Mouse (Mus musculus) ES-E14 (cell line): ENCODE measurements at regions not wholly inside any gene's neighbourhood (a gene's known extent, or its start where the extent isn't known, plus 50 kb on each side); places are given as distances from the start of the nearest gene placed in this dataset.

Experiments used
- DNase-seq: peaks from one replicate; pipeline ENCODE4 v3.0.0-alpha.2; 2013; ENCODE audit warnings: low read depth, low spot score
- H3K27ac ChIP-seq: 2 replicates; pipeline ENCODE4 v1.5.1; 2012; ENCODE audit warnings: low read depth, mild to moderate bottlenecking, low read length, moderate library complexity, mixed read lengths; ENCODE audit not compliant: poor library complexity, insufficient read depth, severe bottlenecking
- H3K36me3 ChIP-seq: 2 replicates; pipeline ENCODE4 v1.6.1; 2012; ENCODE audit warnings: mild to moderate bottlenecking, low read length, moderate library complexity, mixed read lengths; ENCODE audit not compliant: control insufficient read depth, poor library complexity, insufficient read depth, severe bottlenecking
- H3K4me1 ChIP-seq, 2 experiments: fragments of 150-350 bp in 1 of 2; sonication (generic) in 1 of 2; 2 replicates each; pipeline ENCODE4 v1.6.1; 2012; ENCODE audit warnings: low read length in 2 of 2, mild to moderate bottlenecking in 1 of 2, mixed read lengths in 1 of 2; ENCODE audit not compliant: control insufficient read depth in 2 of 2, insufficient read depth in 2 of 2, poor library complexity in 1 of 2
- H3K4me3 ChIP-seq, 2 experiments: fragments of 150-350 bp in 1 of 2; sonication (generic) in 1 of 2; 2 replicates each; pipeline ENCODE4 v1.5.1; 2012; ENCODE audit warnings: low read length in 2 of 2, low read depth in 1 of 2, mild to moderate bottlenecking in 1 of 2, mixed read lengths in 1 of 2; ENCODE audit not compliant: insufficient read depth in 1 of 2, poor library complexity in 1 of 2, severe bottlenecking in 1 of 2
- H3K9ac ChIP-seq: 2 replicates; pipeline ENCODE4 v1.6.1; 2012; ENCODE audit warnings: low read depth, mild to moderate bottlenecking, low read length, mixed read lengths; ENCODE audit not compliant: poor library complexity, insufficient read depth, severe bottlenecking
- H3K9me3 ChIP-seq: fragments of 150-350 bp; sonication (generic); 2 replicates; pipeline ENCODE4 v1.6.1; 2012; ENCODE audit warnings: low read depth, mild to moderate bottlenecking, low read length; ENCODE audit not compliant: control insufficient read depth, insufficient read depth
- CHD2 ChIP-seq: IDR thresholded peaks from 2 replicates; pipeline ENCODE4 v1.6.1; 2014; ENCODE audit warnings: mild to moderate bottlenecking, low read depth, low read length, inconsistent platforms
- HCFC1 ChIP-seq: IDR thresholded peaks from 2 replicates; pipeline ENCODE4 v1.6.1; 2012; ENCODE audit warnings: low read length, inconsistent platforms, borderline replicate concordance; ENCODE audit not compliant: insufficient read depth
- MAFK ChIP-seq: IDR thresholded peaks from 2 replicates; pipeline ENCODE4 v1.6.1; 2014; ENCODE audit warnings: mild to moderate bottlenecking, low read depth, low read length, inconsistent platforms; ENCODE audit not compliant: insufficient read depth
- ZC3H11A ChIP-seq: IDR thresholded peaks from 2 replicates; pipeline ENCODE4 v1.6.1; 2012; ENCODE audit warnings: low read depth, mild to moderate bottlenecking, inconsistent platforms, low read length, borderline replicate concordance
- ZNF384 ChIP-seq: IDR thresholded peaks from 2 replicates; pipeline ENCODE4 v1.6.1; 2012; ENCODE audit warnings: low read depth, low read length, inconsistent platforms
- in situ Hi-C, 2 experiments: fragments of 600-800 bp; cut with MboI; formaldehyde crosslinking; loops; one replicate each; pipeline ENCODE4 v1.15.1; 2025; ENCODE audit warnings: low sequenced_read_pairs in 2 of 2, inconsistent platforms in 1 of 2; ENCODE audit not compliant: unreplicated experiment in 2 of 2

DNA sequence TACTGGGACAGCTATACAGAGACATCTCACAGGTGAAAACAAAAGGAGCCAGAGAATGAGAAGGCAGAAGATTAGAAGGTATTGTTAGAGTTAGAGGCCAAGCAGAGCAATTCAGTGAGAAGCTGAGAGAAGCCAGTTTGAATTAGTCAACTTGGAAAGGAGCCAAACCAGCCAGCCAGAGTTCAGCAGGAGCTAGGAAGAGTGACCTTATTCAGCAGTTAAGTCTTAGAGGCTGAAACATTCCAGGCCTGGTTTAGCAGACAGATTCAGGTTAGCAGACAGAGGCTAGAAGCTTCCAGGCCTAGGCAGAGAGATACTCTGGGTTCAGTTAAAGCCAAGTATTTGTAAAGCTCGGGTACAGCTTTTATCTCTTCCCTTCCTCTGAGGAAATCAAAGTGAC is 242.1 kb downstream of the Gm19410 start:
- Histone ChIP-seq H3K27ac (no peak overlapping the region), H3K9me3 (no peaks in the 10 kb centered on the region), H3K4me1 (no peaks in the 10 kb centered on the region), H3K9ac (no peak overlapping the region), H3K4me3 (no peak overlapping the region), H3K36me3 (no peaks in the 10 kb centered on the region)
- no peak for TF ChIP-seq CHD2
- TF ChIP-seq ZC3H11A = no peak
- TF ChIP-seq MAFK = no peak
- TF ChIP-seq ZNF384 = no peak
- TF ChIP-seq HCFC1 = no peak
- no peak for DNase-seq
- in situ Hi-C loops = no loop called here

DNA sequence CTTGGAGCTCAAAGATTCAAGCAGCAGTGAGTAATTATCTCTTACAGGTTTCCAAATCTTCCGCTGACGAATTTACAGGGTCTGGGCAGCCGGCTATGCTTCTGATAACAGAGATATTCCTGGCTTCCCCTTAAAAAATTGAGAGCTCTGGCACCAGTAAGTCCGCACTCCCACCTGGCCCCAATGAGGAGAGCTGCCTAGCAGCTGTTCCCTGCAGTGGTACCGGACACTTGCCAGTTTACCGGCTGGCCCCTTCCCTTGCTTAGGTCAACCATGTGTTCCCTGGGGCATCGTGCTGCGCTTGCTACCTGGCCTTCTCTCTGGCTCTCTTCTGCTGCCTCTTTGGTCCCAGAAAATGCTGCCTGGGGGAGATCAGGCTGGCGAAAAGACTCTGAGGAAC is 244.0 kb downstream of the Gm19410 start:
- in situ Hi-C loops = no loop called here
- DNase-seq = no peak
- H3K36me3 ChIP-seq = no peaks in the 10 kb centered on the region
- H3K9ac ChIP-seq = no peak overlapping the region
- no peaks in the 10 kb centered on the region for H3K9me3 ChIP-seq
- H3K4me3 ChIP-seq = 0 out of 4 replicates have a peak overlapping the region, but pooled peaks of 1 of the 2 experiments have one; percentile 21
- no peaks in the 10 kb centered on the region for H3K4me1 ChIP-seq
- H3K27ac ChIP-seq = no peak overlapping the region
- no peak for TF ChIP-seq HCFC1
- no peak for TF ChIP-seq ZC3H11A
- no peak for TF ChIP-seq ZNF384
- no peak for TF ChIP-seq MAFK
- TF ChIP-seq CHD2 = no peak

DNA sequence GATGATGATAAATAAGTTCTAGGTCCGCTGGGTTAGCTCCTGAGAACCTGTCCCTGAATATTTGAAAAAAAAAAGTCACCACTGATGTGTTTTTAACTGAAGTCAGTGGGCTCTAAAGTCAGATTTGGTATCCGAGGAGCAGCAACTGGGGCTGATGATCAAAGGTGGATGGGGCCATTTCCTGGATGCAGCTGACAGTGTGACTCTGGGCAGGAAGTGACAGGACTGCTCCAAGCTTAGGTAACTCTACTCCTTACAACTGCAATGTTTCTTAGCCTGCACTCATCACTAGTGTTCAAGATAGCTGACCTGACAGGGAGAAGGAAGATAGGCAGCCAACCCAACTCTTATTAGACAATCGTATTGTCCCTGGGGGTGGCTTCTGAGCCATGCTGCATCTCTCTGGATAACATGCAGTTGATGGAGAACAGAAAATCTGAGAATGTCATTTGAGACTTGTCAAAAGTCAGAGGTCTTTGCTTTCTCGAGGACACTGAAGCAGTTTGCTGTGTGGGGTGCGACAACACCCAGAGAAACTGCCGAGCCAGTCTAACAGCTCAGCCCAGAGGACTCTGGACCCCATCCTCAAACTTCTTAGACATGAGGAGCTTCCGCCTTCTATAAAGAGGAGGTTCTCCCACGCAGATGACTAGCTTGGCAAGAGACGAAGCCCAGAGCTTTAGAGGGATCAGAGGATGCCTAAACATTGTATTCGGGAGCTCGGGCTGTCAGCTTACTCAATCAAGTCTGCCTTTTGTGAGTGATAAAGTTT is 245.0 kb downstream of the Gm19410 start:
- H3K9me3 ChIP-seq = no peaks in the 10 kb centered on the region
- no peaks in the 10 kb centered on the region for H3K36me3 ChIP-seq
- H3K9ac ChIP-seq = no peak overlapping the region
- in situ Hi-C loops = no loop called here
- H3K4me3 ChIP-seq = no peak overlapping the region
- H3K27ac ChIP-seq = no peak overlapping the region
- H3K4me1 ChIP-seq = no peaks in the 10 kb centered on the region
- DNase-seq = no peak
- TF ChIP-seq MAFK (no peak), ZC3H11A (no peak), ZNF384 (no peak), CHD2 (no peak), HCFC1 (no peak)

DNA sequence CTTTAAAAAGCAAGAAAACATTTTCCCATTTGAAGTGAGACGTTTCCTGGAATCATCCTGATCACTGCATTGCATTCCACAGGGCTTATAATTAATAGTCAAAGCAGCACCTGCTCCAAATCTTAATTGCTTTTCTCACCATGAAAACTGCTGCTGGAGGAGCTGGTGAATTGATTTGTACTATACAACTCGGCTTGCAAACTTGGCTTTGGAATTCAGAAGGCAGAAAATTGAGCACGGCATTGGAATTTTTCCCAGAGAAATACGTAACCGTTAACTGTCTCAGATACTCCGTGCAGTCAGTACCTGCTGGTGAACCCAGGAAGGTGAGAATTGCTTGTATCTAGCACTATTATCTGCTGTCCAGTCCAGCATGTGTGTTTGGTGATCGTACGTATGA is 249.3 kb downstream of the Gm19410 start:
- Histone ChIP-seq H3K36me3 (no peaks in the 10 kb centered on the region), H3K27ac (no peak overlapping the region), H3K9ac (no peak overlapping the region), H3K4me1 (no peaks in the 10 kb centered on the region), H3K4me3 (no peak overlapping the region), H3K9me3 (no peaks in the 10 kb centered on the region)
- no peak for TF ChIP-seq ZC3H11A
- no peak for TF ChIP-seq HCFC1
- no peak for TF ChIP-seq CHD2
- TF ChIP-seq ZNF384 = no peak
- no peak for TF ChIP-seq MAFK
- no peak for DNase-seq
- in situ Hi-C loops = no loop called here
